Mouse (Mus musculus): ENCODE data around the gene Pira2. TPM values are rescaled to one million over a fixed set of nuclear protein-coding genes. Genes with fewer than 3 reads are reported as not detected.
"Not testable (repeated sequence)": the region's sequence is repeated elsewhere in the genome, so short reads cannot be mapped to it uniquely, and the experiment has no call there.

Gene Pira2
- under 1 TPM; 0.10 to 0.26 TPM for total RNA-seq (2021)
- long read RNA-seq, experiment 1: 0 reads
- long read RNA-seq, experiment 2: 0 reads

DNA sequence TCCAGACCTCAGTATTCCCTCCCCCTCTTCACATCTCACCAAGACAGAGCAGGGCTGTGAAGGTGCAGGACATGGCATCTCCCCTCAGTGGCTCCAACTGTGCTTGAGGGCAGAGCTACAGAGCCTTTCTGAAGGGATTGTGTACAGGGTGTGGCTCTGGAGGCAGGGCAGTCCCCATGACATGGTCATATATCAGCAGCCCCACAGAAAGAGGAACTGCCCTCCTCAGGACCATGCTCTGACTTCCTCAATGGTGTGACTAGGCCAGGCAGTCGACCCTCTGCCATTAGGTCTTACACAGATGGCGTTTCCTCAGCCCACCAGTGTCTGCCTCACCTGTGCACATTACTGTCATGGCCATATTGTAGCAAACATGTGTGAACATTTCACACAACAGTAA, at the start of gene Pira2:
TSS of gene Pira2 (minus strand) at position 101 of the 400 bp plus-strand sequence.
- not testable (repeated sequence) for DNase-seq

DNA sequence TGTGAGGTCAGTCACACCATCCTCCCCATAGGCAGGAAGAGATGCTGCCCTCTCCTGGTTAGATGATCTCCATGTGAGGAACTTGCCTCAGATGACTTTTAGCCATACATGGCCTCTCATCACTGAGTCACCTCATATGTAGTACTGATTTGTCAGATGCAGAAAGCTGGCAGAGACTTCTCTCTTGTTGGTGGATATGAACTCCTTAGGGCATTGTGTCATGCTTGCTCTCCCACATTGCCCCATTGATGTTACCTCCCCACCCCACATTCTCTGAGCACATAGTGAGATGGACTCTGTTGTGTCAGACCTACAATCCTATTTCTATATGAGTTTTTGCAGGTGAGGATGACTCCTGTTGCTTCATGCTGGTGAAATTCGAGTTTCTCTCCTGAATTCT, 30.2 kb upstream of the Pira2 start:
- not testable (repeated sequence) for DNase-seq

GRCm38 (mm10) chr7:3837854-3838253, 7.0 kb downstream of the Pira2 start:
- not testable (repeated sequence) for DNase-seq

- DNase-seq: not testable (repeated sequence)
Observed at GRCm38 (mm10) chr7:3830633-3831032, 14.2 kb downstream of the Pira2 start.

GRCm38 (mm10) chr7:3825599-3825998, 19.3 kb downstream of the Pira2 start, which contains the start of gene Gm15448:
Gene Gm15448, minus strand, starts transcription at chr7:3825687.
- DNase-seq: not testable (repeated sequence)

GRCm38 (mm10) chr7:3811912-3812311, 32.9 kb downstream of the Pira2 start:
- peak in 1 of 2 experiments; percentile 2 for DNase-seq

DNA sequence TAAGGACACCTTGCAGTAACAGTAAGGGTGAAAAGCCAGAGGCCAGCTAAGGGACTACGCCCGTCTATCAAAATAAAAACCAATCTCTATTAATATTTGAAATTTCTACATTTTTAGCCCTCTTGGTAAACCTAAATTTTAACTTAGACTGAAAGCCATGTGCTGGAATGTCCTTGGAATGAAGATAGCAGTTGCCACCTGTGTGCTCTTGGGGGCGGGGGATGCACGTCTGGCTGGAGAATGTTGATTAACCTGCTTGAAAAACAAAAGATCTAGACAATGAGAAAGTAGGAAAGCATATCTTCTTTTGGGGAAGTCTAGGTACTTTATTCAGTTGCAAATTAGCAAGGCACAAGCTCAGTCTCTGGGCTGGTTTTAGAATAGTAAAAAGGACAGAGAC, 41.9 kb downstream of the Pira2 start:
- DNase-seq: not testable (repeated sequence)

- DNase-seq: not testable (repeated sequence)
Observed at GRCm38 (mm10) chr7:3799940-3800339, 44.9 kb downstream of the Pira2 start.

- DNase-seq: not testable (repeated sequence)
Observed at GRCm38 (mm10) chr7:3796286-3796685, 48.6 kb downstream of the Pira2 start.

Other genes starting within 250 kb of the Pira2 start
- not detected for gene Oscar, start 228.9 kb downstream of the Pira2 start, total RNA-seq (2021)
- 100 to 1,000 TPM; 710 to 713 TPM for gene Ndufa3, start 227.7 kb downstream of the Pira2 start, total RNA-seq (2021)
- gene Tfpt, start 215.1 kb downstream of the Pira2 start, total RNA-seq (2021): 10 to 100 TPM; 26.3 to 29.6 TPM
- gene Prpf31, start 215.1 kb downstream of the Pira2 start, total RNA-seq (2021): 10 to 100 TPM; 44.8 to 49.5 TPM
- gene Cnot3, start 199.8 kb downstream of the Pira2 start, total RNA-seq (2021): 10 to 100 TPM; 47.5 to 47.6 TPM
- gene Leng1, start 179.2 kb downstream of the Pira2 start, total RNA-seq (2021): 10 to 100 TPM; 14.0 to 15.0 TPM
- gene Tmc4, start 167.5 kb downstream of the Pira2 start, total RNA-seq (2021): 10 to 100 TPM in 1 of 2 experiments, 1 to 10 TPM in 1; 8.7 to 11.6 TPM
- gene Tsen34, start 152.2 kb downstream of the Pira2 start, total RNA-seq (2021): 100 to 1,000 TPM in 1 of 2 experiments, 10 to 100 TPM in 1; 99.5 to 113 TPM
- gene Mboat7, start 151.5 kb downstream of the Pira2 start, total RNA-seq (2021): 10 to 100 TPM; 62.4 to 66.6 TPM
- gene Rps9, start 141.1 kb downstream of the Pira2 start, total RNA-seq (2021): 1,000 to 10,000 TPM; 1,002 to 1,021 TPM
- gene Pirb, start 124.7 kb downstream of the Pira2 start, total RNA-seq (2021): 1 to 10 TPM; 1.8 to 2.6 TPM
- under 1 TPM in 1 of 2 experiments, not detected in 1; 0.26 TPM for gene Gm15448, start 19.4 kb downstream of the Pira2 start, total RNA-seq (2021)
- gene Gm14548, start 53.1 kb upstream of the Pira2 start, total RNA-seq (2021): under 1 TPM in 1 of 2 experiments, not detected in 1; 0.20 TPM
- under 1 TPM; 0.56 to 0.70 TPM for gene Lilra6, start 70.5 kb upstream of the Pira2 start, total RNA-seq (2021)
- 1 to 10 TPM; 2.2 to 2.4 TPM for gene Lair1, start 218.2 kb upstream of the Pira2 start, total RNA-seq (2021)